Mouse (Mus musculus) 3T3-L1 (cell line): ENCODE data around the gene Cradd.

Experiments used
- DNase-seq: peaks from one replicate; pipeline ENCODE4 v3.0.0-alpha.2; 2015; ENCODE audit warnings: low read depth, low spot score

Gene Cradd

DNA sequence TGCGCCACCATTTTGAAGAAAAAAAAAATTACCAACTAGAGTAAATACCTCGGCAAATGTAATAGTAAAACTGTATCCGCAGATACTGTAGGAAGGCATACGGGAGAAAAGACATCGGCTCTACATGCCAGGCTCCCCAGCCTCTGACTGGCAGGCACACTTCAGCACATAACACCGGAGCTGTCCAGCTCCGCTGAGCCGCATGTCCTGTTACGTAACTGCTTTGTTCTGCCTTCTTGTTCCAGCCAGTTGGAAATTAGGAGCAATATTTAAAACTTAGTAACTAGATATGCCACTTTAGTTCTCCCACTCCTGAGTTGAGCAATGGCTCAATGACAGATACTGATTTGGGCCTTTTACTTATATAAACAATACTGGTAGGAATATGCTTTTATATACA, 48.4 kb downstream of the Cradd start:
- DNase-seq, result no peak

DNA sequence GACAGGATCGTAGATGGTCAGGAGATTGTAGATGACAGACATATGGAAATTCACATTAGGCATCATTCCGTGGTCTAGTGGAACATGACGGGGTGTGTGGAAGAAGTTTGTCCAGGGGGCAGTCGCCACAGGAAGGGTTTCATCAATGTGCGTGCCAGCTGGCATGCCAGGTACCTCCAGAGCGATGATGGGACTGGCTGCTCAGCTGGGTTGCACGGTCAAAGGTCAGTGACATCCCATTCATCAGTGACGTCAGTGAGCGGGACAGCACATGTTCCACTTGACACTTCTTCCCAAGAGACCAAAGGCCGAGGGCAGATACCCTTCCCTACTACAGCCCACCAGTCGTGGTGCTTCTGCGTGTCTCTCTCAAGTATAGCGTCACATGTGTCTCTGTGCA, 50.7 kb downstream of the Cradd start:
- DNase-seq, result no peak

DNA sequence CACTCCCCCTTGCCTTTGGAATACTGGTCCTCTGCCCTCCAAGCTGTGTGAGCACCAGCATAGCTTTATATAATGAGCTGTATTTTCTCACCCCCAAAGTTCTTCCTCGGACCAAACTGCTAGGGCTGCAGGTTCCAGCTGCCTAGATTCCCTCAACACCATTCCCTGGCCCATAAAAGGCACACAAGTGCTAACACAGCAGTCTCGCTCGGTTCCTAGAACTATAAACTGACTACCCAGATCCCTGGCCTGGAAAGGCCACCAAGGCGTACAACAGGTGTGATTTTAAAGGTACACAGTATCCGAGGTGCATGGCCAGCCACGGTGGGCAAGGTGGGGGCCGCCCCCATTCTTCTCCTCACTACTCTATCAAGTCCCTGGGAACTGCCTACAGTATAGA, 54.8 kb downstream of the Cradd start:
- DNase-seq, result no peak

DNA sequence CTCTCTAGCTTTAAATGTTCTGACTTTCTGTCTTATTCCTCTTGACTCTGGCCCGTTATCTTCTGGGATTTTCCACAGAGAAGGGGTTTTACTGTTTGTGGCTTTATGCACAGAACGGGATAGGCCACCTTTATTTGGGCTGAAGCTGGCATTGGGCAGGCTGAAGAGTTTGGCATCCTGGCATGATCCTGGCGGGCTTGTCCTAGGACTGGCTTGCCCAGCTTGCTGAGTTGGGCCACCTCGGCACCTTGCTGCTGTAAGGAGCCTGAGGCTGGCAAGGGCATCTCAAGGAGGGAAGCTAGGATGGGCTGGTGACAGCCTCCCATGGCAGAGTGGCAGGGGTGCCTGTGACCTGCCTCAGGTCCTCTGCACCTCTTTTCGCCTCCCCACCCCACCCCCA, 55.6 kb downstream of the Cradd start:
- no peak for DNase-seq

DNA sequence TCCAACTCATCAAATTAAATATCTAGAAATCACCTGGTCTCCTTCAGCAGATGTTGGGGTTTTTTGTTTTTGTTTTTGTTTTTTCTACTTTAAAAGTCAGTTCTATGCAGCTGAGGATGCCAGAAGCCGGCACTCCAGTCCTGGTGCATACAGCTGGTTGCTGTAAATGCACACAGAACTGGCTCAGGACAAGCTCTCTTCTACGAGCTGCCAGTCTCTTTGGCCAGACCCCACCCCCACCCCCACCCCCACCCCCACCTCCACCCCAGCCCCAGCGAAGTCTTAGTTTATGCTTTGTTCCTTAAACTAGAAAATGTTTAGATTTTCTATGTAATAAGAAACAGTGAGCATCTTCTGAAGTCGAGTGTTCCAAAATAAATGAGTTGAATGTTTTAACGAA, 57.0 kb downstream of the Cradd start:
- DNase-seq, result no peak

DNA sequence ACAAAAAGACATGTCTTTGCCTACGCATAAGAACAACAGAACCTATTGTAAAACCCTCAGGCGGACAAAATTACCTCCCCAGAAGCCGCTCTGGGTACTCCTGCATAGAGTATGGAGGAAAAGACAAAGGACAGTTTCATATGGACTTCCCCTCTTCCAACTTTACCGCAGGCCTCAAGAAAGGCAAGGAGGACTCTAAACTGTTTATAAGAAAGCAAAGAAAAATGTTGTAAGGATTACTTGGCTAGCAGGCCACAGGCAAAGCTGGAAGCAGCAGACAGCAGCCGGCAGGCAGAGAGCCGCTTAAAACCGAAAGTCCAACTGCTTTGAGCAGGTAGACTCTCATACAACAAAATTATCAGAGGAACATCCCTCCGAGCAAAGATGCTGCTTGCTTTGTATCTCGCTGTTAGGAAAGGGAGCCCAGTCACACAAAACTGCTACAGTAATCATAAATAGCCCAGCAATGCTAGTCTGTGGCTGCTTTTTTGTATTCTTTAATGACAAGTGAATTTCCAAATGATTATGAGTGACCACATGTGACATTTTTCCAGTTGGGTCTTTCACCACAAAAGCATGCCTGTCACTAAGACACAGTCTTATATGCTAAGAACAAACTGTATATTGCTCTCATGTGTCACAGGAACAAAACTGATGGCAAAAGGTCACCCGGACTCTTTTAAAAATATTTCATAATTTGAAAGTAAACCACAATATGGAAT, 57.7 kb downstream of the Cradd start:
- DNase-seq, result no peak

DNA sequence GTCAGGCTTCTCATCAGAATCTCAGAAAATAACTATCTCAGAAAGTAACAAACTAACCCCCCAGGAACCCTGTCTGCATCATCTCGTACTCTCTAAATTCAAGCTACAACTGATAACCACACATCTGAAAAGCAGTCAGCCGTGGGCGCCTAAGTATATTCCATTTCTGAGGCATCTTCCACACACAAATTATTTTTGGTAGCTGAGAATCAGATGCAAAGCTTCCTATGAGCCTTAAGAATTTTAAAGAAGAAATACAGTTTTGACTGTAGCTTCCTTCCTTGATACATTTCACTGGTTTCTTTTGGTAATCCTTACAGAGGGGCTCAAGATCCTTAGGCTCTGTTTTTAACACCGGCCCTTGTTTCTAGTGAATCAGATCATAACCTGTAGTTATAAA, 58.4 kb downstream of the Cradd start:
- DNase-seq, result no peak

DNA sequence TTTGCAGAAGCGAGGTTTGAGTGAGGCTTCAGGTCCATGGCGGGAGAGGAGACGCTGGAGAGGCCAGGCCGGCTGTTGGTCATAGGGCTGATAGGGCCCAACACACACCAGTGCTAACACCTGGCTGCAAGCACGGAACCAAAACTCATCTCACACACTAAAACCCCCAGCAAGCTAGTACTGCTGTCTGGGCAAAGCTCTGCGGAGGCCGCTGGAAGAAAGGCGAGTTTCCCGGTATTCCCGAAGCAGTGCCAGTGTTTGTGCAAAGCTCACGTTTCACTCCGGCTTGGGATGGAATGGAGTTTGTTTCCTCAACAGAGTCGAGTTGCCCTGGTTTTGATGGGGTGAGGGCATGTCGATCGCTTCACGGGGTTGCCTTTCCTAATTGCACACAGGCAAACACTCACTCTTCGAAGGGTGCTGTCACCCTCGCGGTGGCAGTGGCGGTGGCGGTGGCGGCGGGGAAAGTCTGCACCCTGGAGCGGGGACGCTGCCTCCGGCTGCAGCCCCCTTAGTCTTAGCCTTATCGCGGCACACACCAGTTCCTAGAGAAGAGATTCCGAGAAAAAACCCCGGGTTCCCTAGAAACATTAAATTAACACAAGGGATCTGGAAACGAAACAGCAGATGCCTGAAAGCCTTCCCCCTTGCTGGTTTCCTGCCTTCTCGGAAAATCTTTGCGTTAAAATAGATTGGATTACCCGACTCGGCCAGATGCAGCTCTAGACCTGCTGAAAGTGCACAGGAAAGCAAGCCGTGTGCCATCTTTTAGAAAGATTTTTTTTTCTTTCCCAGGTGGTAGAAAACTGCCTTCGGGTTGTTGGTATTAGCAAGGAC, 59.2 kb downstream of the Cradd start:
- no peak for DNase-seq

DNA sequence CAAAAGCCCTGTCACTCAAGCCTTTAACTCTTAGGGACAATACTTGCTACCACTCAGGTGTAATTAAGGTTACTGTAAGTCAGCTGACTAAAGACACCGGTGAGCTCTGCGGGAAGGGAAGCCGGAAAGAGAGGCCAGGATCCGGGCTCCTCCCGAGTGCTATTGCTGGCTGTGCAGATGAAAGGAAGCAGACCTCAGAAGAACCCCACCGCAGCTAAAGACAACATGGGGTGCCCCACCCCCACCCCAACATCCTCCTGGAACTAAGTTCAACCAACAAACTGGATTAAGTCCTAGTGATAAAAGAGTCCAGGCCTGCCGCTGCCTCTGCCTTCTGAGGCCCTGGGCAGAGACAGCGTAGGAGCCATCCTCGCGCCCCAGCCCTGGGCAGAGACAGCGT, 61.5 kb downstream of the Cradd start:
- DNase-seq, result no peak

DNA sequence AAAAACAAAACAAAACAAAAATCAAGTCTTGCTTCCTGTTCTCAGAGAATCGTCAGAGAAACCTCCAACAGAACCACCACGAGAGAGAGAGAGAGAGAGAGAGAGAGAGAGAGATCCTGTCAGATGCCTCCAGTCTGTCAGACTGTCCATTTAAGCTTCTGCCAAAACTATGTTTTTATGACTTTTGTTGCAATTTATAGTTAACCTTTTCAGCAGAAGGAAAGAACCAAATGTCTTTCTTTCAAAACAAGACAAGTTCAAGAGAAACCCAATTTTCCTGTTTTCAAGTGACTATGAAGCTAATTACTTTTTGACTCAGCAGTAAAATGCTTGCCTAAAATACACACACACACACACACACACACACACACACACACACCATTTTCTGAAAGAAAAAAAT, 62.7 kb downstream of the Cradd start:
- no peak for DNase-seq

DNA sequence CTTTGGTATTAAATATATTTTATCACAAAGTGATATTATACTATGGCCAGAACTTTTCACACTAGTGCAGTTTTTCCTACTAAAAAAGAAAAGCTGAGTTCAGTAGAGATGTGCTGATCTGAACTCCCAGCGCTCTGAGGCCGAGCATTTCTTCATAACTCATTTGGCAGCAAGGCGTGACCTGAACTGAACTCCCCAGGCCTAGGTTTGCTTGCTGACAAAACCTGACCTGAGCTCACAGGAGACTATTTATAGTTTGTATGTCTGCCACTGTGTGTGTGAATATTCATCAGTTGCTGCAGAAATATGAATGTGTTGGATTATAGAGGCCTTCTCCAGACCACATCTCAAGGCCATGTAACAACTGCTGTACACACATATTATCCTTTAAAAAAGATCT, 63.5 kb downstream of the Cradd start:
- no peak for DNase-seq

DNA sequence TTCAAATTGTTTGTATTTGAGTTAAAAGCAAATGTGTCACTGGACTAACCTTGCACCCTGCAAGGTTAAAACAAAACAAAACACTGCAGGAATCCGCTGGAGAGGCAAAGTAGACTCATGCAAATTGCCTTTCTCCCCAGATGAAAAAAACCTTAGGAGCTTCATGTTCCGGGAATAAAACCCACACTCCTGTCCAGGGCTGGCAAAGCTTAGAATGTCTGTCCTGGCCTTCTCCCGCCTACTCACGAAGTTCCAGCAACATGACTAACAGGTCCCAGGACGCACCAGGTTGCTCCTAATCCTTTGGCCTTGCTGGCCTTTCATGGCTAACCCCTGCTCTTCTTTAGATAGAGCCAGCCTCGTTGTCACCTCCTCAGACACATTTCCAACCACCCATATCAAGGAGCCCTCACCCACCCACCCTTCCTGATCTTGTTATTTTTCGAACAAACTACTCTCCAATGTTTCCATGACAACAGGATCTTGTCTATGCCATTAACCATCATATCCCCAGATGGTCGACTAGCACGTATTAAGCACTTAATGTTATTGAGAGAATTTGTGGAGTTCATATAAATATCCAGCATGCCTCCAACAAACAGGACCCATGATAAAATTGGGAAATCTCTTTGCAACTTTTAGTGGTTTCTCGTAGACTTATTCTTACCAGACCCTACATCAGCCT, 65.3 kb downstream of the Cradd start:
- DNase-seq, result peak; percentile 42

DNA sequence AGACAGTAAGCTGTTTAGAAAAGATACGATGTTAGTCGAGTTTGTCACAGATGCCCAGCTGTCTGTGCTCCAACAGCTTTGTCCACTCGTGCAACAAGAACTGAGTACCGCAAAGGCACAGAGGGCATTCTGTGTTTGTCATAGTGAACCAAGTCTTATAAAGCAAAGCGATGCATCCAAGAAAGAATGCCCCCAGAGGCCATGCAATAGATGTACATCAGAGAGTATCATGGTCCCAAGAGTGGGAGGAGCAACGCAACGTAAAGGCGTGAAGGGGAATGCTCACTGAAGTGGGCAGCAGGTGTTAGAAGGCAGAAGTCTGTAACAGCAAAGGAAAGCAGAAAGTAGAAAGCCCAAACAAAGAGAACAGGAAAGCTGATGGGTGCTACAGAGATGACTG, 66.0 kb downstream of the Cradd start:
- peak; percentile 17 for DNase-seq

DNA sequence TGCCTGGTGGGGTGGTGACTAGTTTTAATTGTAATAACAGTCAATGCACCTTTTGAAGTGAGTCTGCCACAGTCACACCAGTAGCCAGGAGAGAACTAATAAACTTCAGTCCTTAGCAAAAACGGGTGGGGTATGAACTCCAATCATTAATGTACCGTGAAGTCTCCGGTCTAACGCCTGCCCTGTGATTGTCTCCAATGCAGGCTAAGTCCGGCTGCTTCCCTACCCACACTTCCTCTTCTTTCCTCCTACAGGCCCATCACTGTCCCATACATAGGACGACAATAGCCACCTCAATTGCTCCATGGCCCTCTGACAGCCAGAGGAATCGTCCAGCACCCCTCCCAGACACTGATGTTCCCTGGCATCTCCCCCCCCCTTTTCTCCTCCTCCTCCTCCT, 67.8 kb downstream of the Cradd start:
- no peak for DNase-seq

DNA sequence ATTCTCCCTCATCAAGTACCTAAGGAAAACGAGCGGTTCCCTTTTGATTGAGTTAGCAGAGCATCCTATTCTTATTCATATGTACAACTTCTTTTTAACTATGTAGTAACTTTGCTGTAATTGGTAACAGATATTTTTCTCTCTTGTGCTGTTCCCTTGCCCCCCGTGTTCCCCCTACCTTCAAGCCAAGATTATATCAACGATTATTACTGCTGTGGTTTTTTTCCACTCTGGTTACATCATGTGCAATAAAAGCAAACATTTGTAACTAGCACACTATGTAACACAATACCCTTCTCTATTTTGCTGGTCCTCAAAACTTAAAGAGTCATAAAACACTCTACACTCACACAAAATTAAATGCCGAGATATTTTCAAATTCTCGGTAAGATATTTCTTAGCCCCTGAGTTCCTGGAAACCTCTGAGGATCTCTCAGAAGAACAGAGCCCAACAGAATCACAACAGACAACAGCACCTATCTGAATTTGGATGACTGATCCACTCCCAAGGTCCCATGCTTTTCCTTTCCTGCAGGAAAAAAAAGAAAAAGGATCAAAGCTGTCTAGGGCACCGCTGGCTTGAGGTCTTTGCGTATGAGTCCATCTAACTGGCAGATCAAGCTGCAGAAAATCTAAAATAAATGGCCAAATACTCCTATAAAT, 68.8 kb downstream of the Cradd start:
- DNase-seq, result no peak

DNA sequence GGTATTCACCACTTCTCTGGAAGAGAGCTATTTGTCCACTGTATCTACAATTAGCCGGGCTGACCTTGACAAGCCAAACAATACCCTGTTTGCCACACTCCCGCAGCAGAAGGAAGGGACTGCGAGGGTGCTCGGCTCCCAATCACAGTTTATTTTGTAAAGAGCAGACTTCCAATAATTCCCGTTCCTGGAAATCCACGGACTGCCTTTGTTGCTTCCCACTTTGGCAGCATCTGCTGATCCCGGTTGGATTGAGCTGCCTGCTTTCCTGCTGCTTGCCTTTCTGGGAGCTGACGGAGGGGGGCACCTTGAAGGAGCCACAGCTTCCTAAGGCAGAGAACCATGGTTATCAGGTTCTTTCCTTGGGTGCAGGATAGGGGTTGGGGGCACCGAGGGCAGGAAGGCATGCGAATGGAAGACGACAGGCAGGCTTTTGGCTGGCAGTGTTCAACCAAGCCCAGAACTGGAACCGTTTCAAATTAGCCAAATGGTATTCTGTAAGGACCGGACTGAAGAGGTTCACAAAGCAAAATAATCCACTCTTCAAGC, 69.4 kb downstream of the Cradd start:
- no peak for DNase-seq

DNA sequence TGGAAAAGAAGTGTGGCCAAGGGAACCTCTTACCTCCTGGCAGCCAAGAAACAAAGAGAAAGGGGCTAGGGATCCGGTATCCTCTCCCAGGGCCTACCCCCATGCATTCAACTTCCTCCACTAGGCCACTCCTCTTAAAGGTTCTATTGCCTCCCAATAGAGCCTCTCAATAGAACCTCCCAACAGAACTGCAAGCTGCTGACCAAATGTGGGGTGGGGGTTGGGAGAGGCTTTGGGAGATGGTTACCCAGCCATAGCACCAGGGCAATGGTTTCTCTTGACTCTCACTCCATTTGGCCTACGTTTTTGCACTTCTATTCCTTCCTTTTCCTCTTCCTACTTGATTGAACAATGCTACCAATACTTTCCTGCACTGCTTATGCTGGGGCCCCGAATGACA, 69.9 kb downstream of the Cradd start:
- no peak for DNase-seq

DNA sequence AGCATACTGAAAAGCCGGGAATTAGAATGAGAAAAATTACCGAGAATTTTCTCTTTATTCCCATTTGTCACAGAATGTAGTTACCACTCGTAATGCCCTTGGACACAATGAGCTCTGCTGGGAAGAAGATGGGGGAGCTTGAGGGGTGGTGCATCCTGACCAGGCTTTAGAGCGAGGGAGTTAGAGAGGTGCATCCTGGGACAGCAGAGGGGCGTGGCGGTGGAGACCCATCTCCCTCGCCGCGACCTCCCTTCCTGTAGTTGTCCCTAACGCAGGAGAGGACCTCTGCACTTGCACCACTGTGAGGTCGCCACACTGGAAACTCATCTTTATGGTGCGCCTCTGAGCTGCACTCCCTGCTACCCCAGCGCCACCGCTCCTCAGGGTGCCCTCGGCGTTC, 72.3 kb downstream of the Cradd start:
- DNase-seq, result no peak

DNA sequence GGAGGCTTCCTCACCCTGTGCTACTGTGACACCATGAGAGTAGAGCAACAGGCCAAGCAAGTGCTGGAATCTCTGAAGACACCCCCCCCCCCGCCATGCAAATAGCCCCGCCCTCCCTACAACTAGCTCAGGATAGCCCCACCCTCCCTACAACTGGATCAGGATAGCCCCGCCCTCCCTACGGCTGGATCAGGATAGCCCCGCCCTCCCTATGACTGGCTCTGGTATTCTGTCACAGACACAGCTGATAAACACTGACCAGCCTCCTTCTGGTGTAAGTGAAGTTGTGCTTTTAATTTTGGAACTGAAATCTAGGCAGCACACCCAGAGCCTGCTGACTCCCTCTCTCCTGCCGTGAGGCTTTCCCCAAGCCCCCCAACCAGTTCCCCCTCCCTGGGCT, 75.6 kb downstream of the Cradd start:
- DNase-seq, result peak; percentile 39

DNA sequence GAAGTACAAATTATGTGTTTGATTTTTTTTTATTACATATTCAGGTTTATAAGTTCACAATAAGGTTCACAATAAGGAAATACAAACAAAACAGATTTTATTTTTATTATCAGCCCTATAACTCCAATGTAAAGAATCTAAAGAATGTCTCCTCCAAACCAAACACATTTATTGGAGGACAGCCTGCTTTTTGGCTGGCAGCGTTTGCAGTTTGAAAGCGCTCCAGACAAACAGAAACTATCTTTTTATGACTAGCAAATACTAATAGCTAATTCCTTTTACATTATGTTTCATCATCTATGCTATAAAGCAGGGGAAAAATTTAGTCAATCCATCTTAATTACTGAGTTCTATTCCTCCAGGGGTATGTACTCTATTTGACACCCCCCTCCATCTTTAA, 77.2 kb downstream of the Cradd start:
- peak; percentile 49 for DNase-seq

DNA sequence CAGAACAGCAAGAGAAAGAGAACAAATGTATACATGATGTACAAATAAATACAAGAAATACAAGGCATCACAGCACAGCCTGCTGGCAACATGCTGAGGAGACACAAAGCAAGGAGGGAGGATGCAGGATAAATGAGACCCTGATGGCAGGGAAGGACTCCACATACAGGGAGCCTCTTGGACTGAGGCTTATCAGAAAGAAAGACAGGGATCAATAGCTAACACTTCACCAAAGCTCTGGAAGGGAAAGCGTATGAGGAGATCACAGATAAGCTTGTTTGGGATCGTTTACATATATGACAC, 78.3 kb downstream of the Cradd start:
- DNase-seq, result no peak
